8 mouse cellular contexts compared by ENCODE assay signal in genomic region chr5:77245787-77246671, GRCm38 (mm10). TPM values are rescaled to one million over a fixed set of nuclear protein-coding genes. Genes with fewer than 3 reads are reported as not detected.
DNase-seq lines count a peak whose midpoint lies in the region; ATAC-seq and TF ChIP-seq lines count a peak whose summit lies in the region.

No protein-coding gene starts in this region.

- peak; percentile 28 for DNase-seq in 3T3-L1 (ENCODE audit: low read depth, low spot score)
- DNase-seq in forebrain, embryonic 11.5 days (ENCODE audit: low spot score), result peak; percentile 64
- DNase-seq in kidney, adult 18-20 months, result peak; percentile 26
- DNase-seq in lung, postnatal 0 days (ENCODE audit: low spot score), result peak; percentile 72
- peak; percentile 72 for DNase-seq in retina, embryonic 14.5 days (ENCODE audit: low spot score)
- DNase-seq in layer of hippocampus, adult 8-10 months (ENCODE audit: low spot score in 2 of 2), result no peak
- no peak for DNase-seq in left cerebral cortex, postnatal 10 days (ENCODE audit: extremely low spot score in 1 of 2, low spot score in 2 of 2)

- no peaks in the 10 kb centered on the region for H3K36me3 ChIP-seq in E14TG2a.4 (ENCODE audit: insufficient read depth, low read length)
- H3K36me3 ChIP-seq in forebrain, embryonic 11.5 days (ENCODE audit: control insufficient read depth, insufficient read depth, low read length), result no peaks in the 10 kb centered on the region
- H3K36me3 ChIP-seq in lung, postnatal 0 days (ENCODE audit: insufficient read depth, low read length), result no peaks in the 10 kb centered on the region

- H3K4me1 ChIP-seq in E14TG2a.4 (replicated peaks; ENCODE audit: low read depth, low read length), result peaks cover 55% of the 10 kb centered on the region
- H3K4me1 ChIP-seq in forebrain, embryonic 11.5 days (replicated peaks; ENCODE audit: control insufficient read depth, insufficient read depth, low read length), result no peaks in the 10 kb centered on the region; the same call in 1 of the 2 replicates
- H3K4me1 ChIP-seq in lung, postnatal 0 days (ENCODE audit: insufficient read depth, low read depth, low read length), result peaks cover 3% of the 10 kb centered on the region; the same call in 1 of the 2 replicates

- TF ChIP-seq EP300 in lung, postnatal 0 days (IDR thresholded peaks at IDR 0.05), result no peak

- peak; percentile 85 for ATAC-seq in forebrain, embryonic 11.5 days (replicated peaks; ENCODE audit: low FRiP score)
- ATAC-seq in lung, postnatal 0 days, result peak; percentile 71

- no peak for TF ChIP-seq CTCF in E14TG2a.4 (conservative IDR thresholded peaks at IDR 0.05; ENCODE audit: low read length)
- TF ChIP-seq CTCF in lung, postnatal 0 days (IDR thresholded peaks at IDR 0.05), result no peak

- intact Hi-C loops in left cerebral cortex, postnatal 10 days (cut with DNase I), result no loop called here

- 28% methylated on average over 26 of the region's 26 CpGs for WGBS in forebrain, embryonic 11.5 days
- WGBS in lung, postnatal 0 days, result 29% methylated on average over 26 of the region's 26 CpGs

- peak overlapping the region; percentile 76 for H3K27ac ChIP-seq in forebrain, embryonic 11.5 days (ENCODE audit: low read depth, low read length)
- peak overlapping the region; percentile 4; the same call in 1 of the 2 replicates for H3K27ac ChIP-seq in lung, postnatal 0 days (ENCODE audit: low read length)

- H3K9ac ChIP-seq in forebrain, embryonic 11.5 days (ENCODE audit: low read length), result 0 out of 2 replicates have a peak overlapping the region, but pooled peaks have one; percentile 2
- H3K9ac ChIP-seq in lung, postnatal 0 days (replicated peaks; ENCODE audit: low read depth), result peak overlapping the region; percentile 27

- no peaks in the 10 kb centered on the region for H3K27me3 ChIP-seq in E14TG2a.4 (ENCODE audit: insufficient read depth, low read length)
- no peaks in the 10 kb centered on the region for H3K27me3 ChIP-seq in forebrain, embryonic 11.5 days (ENCODE audit: control insufficient read depth, insufficient read depth, low read length)
- no peaks in the 10 kb centered on the region for H3K27me3 ChIP-seq in lung, postnatal 0 days (replicated peaks; ENCODE audit: insufficient read depth, low read length)

- H3K9me3 ChIP-seq in E14TG2a.4 (ENCODE audit: low read length), result no peaks in the 10 kb centered on the region
- no peaks in the 10 kb centered on the region for H3K9me3 ChIP-seq in forebrain, embryonic 11.5 days (ENCODE audit: control insufficient read depth, low read length)
- H3K9me3 ChIP-seq in lung, postnatal 0 days (ENCODE audit: low read length), result no peaks in the 10 kb centered on the region

- H3K4me3 ChIP-seq in E14TG2a.4 (replicated peaks; ENCODE audit: low read length), result peak overlapping the region; percentile 37; the same call in 1 of the 2 replicates
- peak overlapping the region; percentile 11 for H3K4me3 ChIP-seq in forebrain, embryonic 11.5 days (ENCODE audit: low read depth, low read length)
- H3K4me3 ChIP-seq in lung, postnatal 0 days (ENCODE audit: low read depth, low read length), result peak overlapping the region; percentile 37

- peak overlapping the region; percentile 46 for H3K4me2 ChIP-seq in forebrain, embryonic 11.5 days (ENCODE audit: low read depth, low read length, severe bottlenecking)
- H3K4me2 ChIP-seq in lung, postnatal 0 days (replicated peaks; ENCODE audit: low read depth, low read length), result peak overlapping the region; percentile 58

RNA-seq across cellular contexts. Expression of gene Rest, which starts 19.3 kb away (rescaled TPM):
- 24.7 and 25.3 TPM in 2 replicates for polyA plus RNA-seq in forebrain, embryonic 11.5 days (2014; fragmentation: Nextera tagmentation; extraction: Ambion mirVana)
- 20.4 and 23.5 TPM in 2 replicates for polyA plus RNA-seq in lung, postnatal 0 days (2015; fragmentation: Nextera tagmentation; extraction: Ambion mirVana)
- 1 to 10 TPM; 4.1 to 6.4 (median 5.2) TPM for total RNA-seq in layer of hippocampus, adult 8-10 months (2022)
- 1 to 10 TPM; 4.2 to 5.0 TPM for total RNA-seq in left cerebral cortex, postnatal 10 days (2021)

RNA-seq across cellular contexts. Expression of gene Spink2, which starts 34.8 kb away (rescaled TPM):
- 0.63 and 1.2 TPM in 2 replicates for polyA plus RNA-seq in forebrain, embryonic 11.5 days (2014; fragmentation: Nextera tagmentation; extraction: Ambion mirVana)
- polyA plus RNA-seq in lung, postnatal 0 days (2015; fragmentation: Nextera tagmentation; extraction: Ambion mirVana), result 5.2 and 8.5 TPM in 2 replicates
- total RNA-seq in layer of hippocampus, adult 8-10 months (2022), result not detected
- not detected for total RNA-seq in left cerebral cortex, postnatal 10 days (2021)

Comparison
In these comparisons a context has a peak if more than half of its experiments do, and no peak if none do; other contexts are left out.
1. DNase-seq: peak in 3T3-L1 (single experiment), forebrain, embryonic 11.5 days (single experiment), kidney, adult 18-20 months (single experiment), lung, postnatal 0 days (single experiment) and retina, embryonic 14.5 days (single experiment); none in layer of hippocampus, adult 8-10 months (0 of 2) and left cerebral cortex, postnatal 10 days (0 of 2).
2. Peak in every context shown above with its lines, with median percentiles within 50 percentile points of each other: H3K4me3 ChIP-seq.